Mouse (Mus musculus): ENCODE results near the gene Hnrnpa0.

Hnrnpa0 gene

GRCm38 (mm10) chr13:58128396-58128767 is at the start of gene Hnrnpa0:
Gene Hnrnpa0 (minus strand): TSS chr13:58128556.
- POLR2A ChIA-PET = interaction anchor here (0.5 to 10.5 kb wide), 50 partner anchors 10 to 1642 kb away, joined by 3 to 88 read pairs (median 4); partner anchors contain the start of genes Klhl3 (in 2 of the 4), 2210016F16Rik (in 1 of the 4), Gkap1 (in 1 of the 4) and Hnrnpk (in 1 of the 4)
- CTCF ChIA-PET = interaction anchor here in 3 of 4 experiments (0.5 to 1.5 kb wide), 8 partner anchors 10 to 151 kb away, joined by 3 to 7 read pairs (median 4); no protein-coding TSS in a partner anchor

- CTCF ChIA-PET = interaction anchor here in 3 of 4 experiments (0.7 to 1.2 kb wide), 7 partner anchors 9 to 29 kb away, joined by 3 to 24 read pairs (median 5); no protein-coding TSS in a partner anchor
- POLR2A ChIA-PET = interaction anchor here in 2 of 4 experiments (0.8 to 1.9 kb wide), 7 partner anchors 9 to 48 kb away, joined by 3 to 8 read pairs (median 4); no protein-coding TSS in a partner anchor
Observed at GRCm38 (mm10) chr13:58177511-58178208, 49.3 kb upstream of the Hnrnpa0 start.

GRCm38 (mm10) chr13:58176105-58176504 is 47.7 kb upstream of the Hnrnpa0 start:
- ChIA-PET POLR2A (interaction anchor here in 1 of 4 experiments (0.9 to 1.0 kb wide), 2 partner anchors 10 to 16 kb away, joined by 3 to 5 read pairs; no protein-coding TSS in a partner anchor), CTCF (no interaction called here)

- ChIA-PET POLR2A (no interaction called here), CTCF (no interaction called here)
Observed at GRCm38 (mm10) chr13:58168119-58168518, 39.8 kb upstream of the Hnrnpa0 start.

- ChIA-PET POLR2A (interaction anchor here in 2 of 4 experiments (0.6 to 0.9 kb wide), 4 partner anchors 38 to 1132 kb away, joined by 4 to 8 read pairs (median 6); no protein-coding TSS in a partner anchor), CTCF (interaction anchor here in 3 of 4 experiments (0.6 to 0.9 kb wide), 6 partner anchors 11 to 430 kb away, joined by 3 to 6 read pairs (median 3); partner anchors contain the start of gene Ubqln1 (in 1 of the 3))
Observed at GRCm38 (mm10) chr13:58163343-58163742, 35.0 kb upstream of the Hnrnpa0 start.

GRCm38 (mm10) chr13:58160761-58161160 is 32.4 kb upstream of the Hnrnpa0 start:
- ChIA-PET CTCF (interaction anchor here in 2 of 4 experiments (0.9 to 1.9 kb wide), 9 partner anchors 11 to 429 kb away, joined by 3 to 6 read pairs (median 4); partner anchors contain the start of gene Hnrnpa0 (in 1 of the 2)), POLR2A (interaction anchor here in 2 of 4 experiments (0.8 to 2.1 kb wide), 15 partner anchors 12 to 430 kb away, joined by 3 to 13 read pairs (median 3); partner anchors contain the start of genes Hnrnpa0 (in 2 of the 2), Rmi1 (in 1 of the 2) and Ubqln1 (in 1 of the 2))

GRCm38 (mm10) chr13:58158099-58158912 is 29.9 kb upstream of the Hnrnpa0 start:
- ChIA-PET CTCF (interaction anchor here (0.6 to 2.0 kb wide), 30 partner anchors 8 to 435 kb away, joined by 3 to 12 read pairs (median 4); partner anchors contain the start of gene Spock1 (in 1 of the 4)), POLR2A (interaction anchor here in 3 of 4 experiments (0.6 to 2.5 kb wide), 13 partner anchors 10 to 230 kb away, joined by 3 to 7 read pairs (median 3); partner anchors contain the start of gene Hnrnpa0 (in 2 of the 3))

GRCm38 (mm10) chr13:58157447-58158098 is 29.2 kb upstream of the Hnrnpa0 start, which contains the start of gene Idnk:
Gene Idnk (plus strand): TSS chr13:58157649.
- ChIA-PET CTCF (interaction anchor here in 3 of 4 experiments (0.6 to 2.0 kb wide), 16 partner anchors 8 to 432 kb away, joined by 3 to 12 read pairs (median 4); partner anchors contain the start of gene Spock1 (in 1 of the 3)), POLR2A (interaction anchor here in 3 of 4 experiments (0.6 to 2.5 kb wide), 12 partner anchors 9 to 147 kb away, joined by 3 to 7 read pairs (median 4); partner anchors contain the start of gene Hnrnpa0 (in 1 of the 3))

- POLR2A ChIA-PET = interaction anchor here in 2 of 4 experiments (1.0 to 2.0 kb wide), 4 partner anchors 8 to 146 kb away, joined by 3 to 6 read pairs (median 5); no protein-coding TSS in a partner anchor
Observed at GRCm38 (mm10) chr13:58157036-58157435, 28.7 kb upstream of the Hnrnpa0 start.

GRCm38 (mm10) chr13:58156031-58156430 is 27.7 kb upstream of the Hnrnpa0 start:
- ChIA-PET CTCF (interaction anchor here in 1 of 4 experiments (0.6 to 1.0 kb wide), 2 partner anchors 124 to 143 kb away, joined by 3 read pairs; no protein-coding TSS in a partner anchor), POLR2A (interaction anchor here in 1 of 4 experiments (1.1 kb wide), 2 partner anchors 24 to 27 kb away, joined by 3 read pairs; no protein-coding TSS in a partner anchor)

More at GRCm38 (mm10) chr13:58157036-58157435, 28.7 kb upstream of the Hnrnpa0 start:
- CTCF ChIA-PET = interaction anchor here in 3 of 4 experiments (0.7 to 2.0 kb wide), 8 partner anchors 8 to 432 kb away, joined by 3 to 12 read pairs (median 6); partner anchors contain the start of gene Spock1 (in 1 of the 3)

- ChIA-PET POLR2A (interaction anchor here in 1 of 4 experiments (1.4 kb wide), 1 partner anchor 28 kb away, joined by 3 read pairs; no protein-coding TSS in a partner anchor), CTCF (interaction anchor here in 2 of 4 experiments (1.5 to 1.8 kb wide), 2 partner anchors 10 to 439 kb away, joined by 5 to 6 read pairs; no protein-coding TSS in a partner anchor)
Observed at GRCm38 (mm10) chr13:58150442-58150841, 22.1 kb upstream of the Hnrnpa0 start.

GRCm38 (mm10) chr13:58149629-58150028 is 21.3 kb upstream of the Hnrnpa0 start:
- CTCF ChIA-PET = interaction anchor here (0.6 to 2.1 kb wide), 52 partner anchors 8 to 1621 kb away, joined by 3 to 14 read pairs (median 4); partner anchors contain the start of genes Idnk (in 3 of the 4), Hnrnpa0 (in 1 of the 4) and Klhl3 (in 1 of the 4)
- POLR2A ChIA-PET = interaction anchor here in 3 of 4 experiments (0.6 to 1.9 kb wide), 13 partner anchors 8 to 121 kb away, joined by 3 to 15 read pairs (median 4); partner anchors contain the start of genes Hnrnpa0 (in 3 of the 3) and Idnk (in 1 of the 3)

GRCm38 (mm10) chr13:58149033-58149558 is 20.7 kb upstream of the Hnrnpa0 start:
- ChIA-PET POLR2A (interaction anchor here (0.6 to 1.9 kb wide), 17 partner anchors 8 to 121 kb away, joined by 3 to 15 read pairs (median 4); partner anchors contain the start of genes Hnrnpa0 (in 4 of the 4) and Idnk (in 1 of the 4)), CTCF (interaction anchor here (0.6 to 2.1 kb wide), 57 partner anchors 9 to 1621 kb away, joined by 3 to 14 read pairs (median 4); partner anchors contain the start of genes Idnk (in 3 of the 4), Hnrnpa0 (in 1 of the 4) and Klhl3 (in 1 of the 4))

- ChIA-PET CTCF (interaction anchor here (0.5 to 2.1 kb wide), 28 partner anchors 10 to 1741 kb away, joined by 3 to 13 read pairs (median 5); partner anchors contain the start of genes Idnk (in 3 of the 4) and Hnrnpa0 (in 1 of the 4)), POLR2A (interaction anchor here (0.6 to 1.9 kb wide), 13 partner anchors 9 to 98 kb away, joined by 3 to 15 read pairs (median 4); partner anchors contain the start of genes Hnrnpa0 (in 4 of the 4) and Idnk (in 1 of the 4))
Observed at GRCm38 (mm10) chr13:58148256-58148831, 20.0 kb upstream of the Hnrnpa0 start.

GRCm38 (mm10) chr13:58147760-58148159 is 19.4 kb upstream of the Hnrnpa0 start:
- POLR2A ChIA-PET = interaction anchor here (1.1 to 1.9 kb wide), 5 partner anchors 10 to 22 kb away, joined by 4 to 15 read pairs (median 5); partner anchors contain the start of genes Hnrnpa0 (in 2 of the 4) and Idnk (in 1 of the 4)
- CTCF ChIA-PET = interaction anchor here in 3 of 4 experiments (1.0 to 2.1 kb wide), 8 partner anchors 10 to 140 kb away, joined by 3 to 13 read pairs (median 6); partner anchors contain the start of genes Idnk (in 2 of the 3) and Hnrnpa0 (in 1 of the 3)
